Mouse (Mus musculus) inflammation-experienced regulatory T-cells (primary cell): ENCODE measurements around the gene Atg4a-ps. TPM values are rescaled to one million over a fixed set of nuclear protein-coding genes. Genes with fewer than 3 reads are reported as not detected.

ENCODE experiments used
- polyA plus RNA-seq, 2 experiments: library from polyadenylated mRNA; unstranded; fragments of 100-300 nt; shearing (Covaris generic); gene quantifications; one replicate each; pipeline ENCODE4 v1.2.1; 2017

Gene Atg4a-ps
- 1 to 10 TPM; 2.9 to 5.1 TPM for polyA plus RNA-seq

GRCm38 (mm10) chr3:103645968-103646367, at the start of gene Atg4a-ps:
TSS of gene Atg4a-ps (minus strand) at chr3:103646068.

Other genes with a start within 250 kb of the Atg4a-ps start
- under 1 TPM in 1 of 2 experiments, not detected in 1; 0.15 TPM for gene Syt6, start 70.8 kb downstream of the Atg4a-ps start, polyA plus RNA-seq
- gene Olfml3, start 91.9 kb upstream of the Atg4a-ps start, polyA plus RNA-seq = 1 to 10 TPM in 1 of 2 experiments, under 1 TPM in 1; 0.20 to 3.6 TPM
- gene Gm10964, start 93.3 kb upstream of the Atg4a-ps start, polyA plus RNA-seq = not detected
- 10 to 100 TPM; 27.6 to 33.3 TPM for gene Hipk1, start 145.5 kb upstream of the Atg4a-ps start, polyA plus RNA-seq
- gene Dclre1b, start 163.4 kb upstream of the Atg4a-ps start, polyA plus RNA-seq = 10 to 100 TPM; 19.3 to 22.7 TPM
- gene Ap4b1, start 163.5 kb upstream of the Atg4a-ps start, polyA plus RNA-seq = 10 to 100 TPM; 28.1 to 35.8 TPM
- not detected for gene Gm43064, start 163.5 kb upstream of the Atg4a-ps start, polyA plus RNA-seq
- 1 to 10 TPM; 1.6 to 3.9 TPM for gene Bcl2l15, start 186.5 kb upstream of the Atg4a-ps start, polyA plus RNA-seq
- 100 to 1,000 TPM; 299 to 322 TPM for gene Ptpn22, start 213.7 kb upstream of the Atg4a-ps start, polyA plus RNA-seq